Mouse (Mus musculus): ENCODE data around the gene Sh3gl2. TPM values are rescaled to one million over a fixed set of nuclear protein-coding genes. Genes with fewer than 3 reads are reported as not detected.

Gene Sh3gl2
- polyA plus RNA-seq, 2 experiments, result 0.10 TPM; not detected in 1

DNA sequence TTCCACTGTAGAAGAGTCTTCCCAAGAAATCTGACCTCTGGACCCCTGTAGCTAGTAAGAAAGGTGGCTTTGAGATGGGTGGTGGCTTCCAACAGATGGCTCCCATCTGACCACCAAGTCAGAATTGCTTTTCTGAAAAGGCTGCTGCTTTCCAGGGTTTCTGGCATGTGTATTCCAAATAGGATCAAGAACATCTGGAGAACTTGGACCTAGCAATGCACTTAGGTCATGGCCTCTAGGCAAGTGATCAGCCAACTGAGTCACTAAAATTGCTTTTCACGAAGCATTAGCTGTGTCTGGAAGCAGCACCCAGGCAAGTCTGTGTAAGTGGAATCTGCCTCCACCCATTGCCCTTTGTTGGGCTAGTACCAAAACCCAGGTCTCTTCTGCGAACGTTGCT is 414.3 kb downstream of the Sh3gl2 start:
- H3K4me1 ChIP-seq (replicated peaks; ENCODE audit: control insufficient read depth in 2 of 2, insufficient read depth in 2 of 2, low read length in 1 of 2), result no peaks in the 10 kb centered on the region
- TF ChIP-seq CTCF (IDR thresholded peaks at IDR 0.05; ENCODE audit: low read depth) (no peak), EP300 (IDR thresholded peaks at IDR 0.05; ENCODE audit: low read depth) (no peak)
- H3K4me3 ChIP-seq (ENCODE audit: insufficient read depth in 1 of 2, low read depth in 2 of 2, low read length in 2 of 2), result no peak overlapping the region
- H3K27me3 ChIP-seq (ENCODE audit: control insufficient read depth, insufficient read depth, low read length), result no peaks in the 10 kb centered on the region
- no peak overlapping the region for H3K9ac ChIP-seq (replicated peaks)
- ATAC-seq (ENCODE audit: insufficient read depth) (no peak), DNase-seq (ENCODE audit: low read depth in 3 of 3, low spot score in 3 of 3) (no peak)
- H3K9me3 ChIP-seq (ENCODE audit: control insufficient read depth, low read length), result no peaks in the 10 kb centered on the region
- H3K4me2 ChIP-seq (ENCODE audit: low read depth), result no peak overlapping the region
- H3K36me3 ChIP-seq (replicated peaks; ENCODE audit: control insufficient read depth, insufficient read depth, low read depth), result no peaks in the 10 kb centered on the region
- WGBS (ENCODE audit: insufficient replicate concordance), result 66% methylated on average over 3 of the region's 3 CpGs
- no peak overlapping the region for H3K27ac ChIP-seq

DNA sequence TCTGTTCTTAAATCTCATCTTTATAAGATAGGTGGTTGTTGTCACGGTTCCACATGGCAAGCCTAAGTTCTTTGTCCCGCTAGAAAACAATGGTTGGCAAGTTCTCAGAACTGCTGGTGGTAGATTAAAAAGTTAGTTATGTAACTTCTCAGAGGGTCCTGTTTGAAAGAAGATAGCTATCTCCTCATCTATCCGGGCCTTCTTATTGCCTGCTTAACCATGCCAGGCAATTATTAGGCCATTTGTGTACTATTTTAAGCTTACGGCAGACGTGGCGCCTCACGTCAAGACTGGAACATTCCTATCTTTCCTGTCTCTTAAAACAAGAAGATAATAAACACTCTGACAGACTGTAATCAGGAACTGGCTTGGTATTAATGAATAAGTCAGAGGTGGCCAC is 424.5 kb downstream of the Sh3gl2 start:
- Histone ChIP-seq H3K27me3 (ENCODE audit: control insufficient read depth, insufficient read depth, low read length) (no peaks in the 10 kb centered on the region), H3K36me3 (replicated peaks; ENCODE audit: control insufficient read depth, insufficient read depth, low read depth) (no peaks in the 10 kb centered on the region), H3K9ac (replicated peaks) (no peak overlapping the region), H3K9me3 (ENCODE audit: control insufficient read depth, low read length) (no peaks in the 10 kb centered on the region), H3K27ac (no peak overlapping the region), H3K4me2 (ENCODE audit: low read depth) (no peak overlapping the region), H3K4me3 (ENCODE audit: insufficient read depth in 1 of 2, low read depth in 2 of 2, low read length in 2 of 2) (no peak overlapping the region), H3K4me1 (replicated peaks; ENCODE audit: control insufficient read depth in 2 of 2, insufficient read depth in 2 of 2, low read length in 1 of 2) (no peaks in the 10 kb centered on the region)
- no peak for TF ChIP-seq CTCF (IDR thresholded peaks at IDR 0.05; ENCODE audit: low read depth)
- TF ChIP-seq EP300 (IDR thresholded peaks at IDR 0.05; ENCODE audit: low read depth), result no peak
- ATAC-seq (ENCODE audit: insufficient read depth) (no peak), DNase-seq (ENCODE audit: low read depth in 3 of 3, low spot score in 3 of 3) (no peak)
- 72% methylated on average over 7 of the region's 7 CpGs for WGBS (ENCODE audit: insufficient replicate concordance)

DNA sequence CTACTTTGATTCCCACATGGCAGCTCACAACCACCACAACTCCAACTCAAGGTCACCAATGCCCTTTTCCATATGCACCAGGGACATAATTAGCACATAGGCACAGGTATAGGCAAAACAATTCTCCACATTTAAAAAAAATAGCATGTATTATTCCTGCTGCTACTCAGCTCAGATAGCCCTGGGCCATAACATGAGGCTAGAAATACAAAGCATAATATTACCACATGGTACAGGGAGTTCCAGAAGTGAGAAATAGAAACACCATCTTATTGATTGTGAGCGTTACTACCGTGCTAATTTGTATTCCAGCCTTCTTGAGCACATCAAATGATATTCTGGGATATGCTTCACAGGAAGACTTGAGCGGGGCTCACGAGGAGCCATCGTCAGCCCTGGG is 464.3 kb downstream of the Sh3gl2 start:
- Histone ChIP-seq H3K27ac (no peak overlapping the region), H3K9me3 (ENCODE audit: control insufficient read depth, low read length) (no peaks in the 10 kb centered on the region), H3K36me3 (replicated peaks; ENCODE audit: control insufficient read depth, insufficient read depth, low read depth) (no peaks in the 10 kb centered on the region), H3K27me3 (ENCODE audit: control insufficient read depth, insufficient read depth, low read length) (no peaks in the 10 kb centered on the region), H3K4me2 (ENCODE audit: low read depth) (no peak overlapping the region), H3K4me1 (replicated peaks; ENCODE audit: control insufficient read depth in 2 of 2, insufficient read depth in 2 of 2, low read length in 1 of 2) (no peaks in the 10 kb centered on the region), H3K4me3 (ENCODE audit: insufficient read depth in 1 of 2, low read depth in 2 of 2, low read length in 2 of 2) (no peak overlapping the region), H3K9ac (replicated peaks) (no peak overlapping the region)
- 63% methylated on average over 5 of the region's 5 CpGs for WGBS (ENCODE audit: insufficient replicate concordance)
- TF ChIP-seq EP300 (IDR thresholded peaks at IDR 0.05; ENCODE audit: low read depth), result no peak
- TF ChIP-seq CTCF (IDR thresholded peaks at IDR 0.05; ENCODE audit: low read depth), result no peak
- DNase-seq (ENCODE audit: low read depth in 3 of 3, low spot score in 3 of 3) (no peak), ATAC-seq (ENCODE audit: insufficient read depth) (no peak)

GRCm38 (mm10) chr4:85669735-85670134 is 464.8 kb downstream of the Sh3gl2 start:
- H3K4me1 ChIP-seq (replicated peaks; ENCODE audit: control insufficient read depth in 2 of 2, insufficient read depth in 2 of 2, low read length in 1 of 2), result no peaks in the 10 kb centered on the region
- H3K27me3 ChIP-seq (ENCODE audit: control insufficient read depth, insufficient read depth, low read length), result no peaks in the 10 kb centered on the region
- no peak overlapping the region for H3K4me3 ChIP-seq (ENCODE audit: insufficient read depth in 1 of 2, low read depth in 2 of 2, low read length in 2 of 2)
- TF ChIP-seq CTCF (IDR thresholded peaks at IDR 0.05; ENCODE audit: low read depth) (no peak), EP300 (IDR thresholded peaks at IDR 0.05; ENCODE audit: low read depth) (no peak)
- no peaks in the 10 kb centered on the region for H3K9me3 ChIP-seq (ENCODE audit: control insufficient read depth, low read length)
- ATAC-seq (ENCODE audit: insufficient read depth) (no peak), DNase-seq (ENCODE audit: low read depth in 3 of 3, low spot score in 3 of 3) (no peak)
- 41% methylated on average over 1 of the region's 1 CpGs for WGBS (ENCODE audit: insufficient replicate concordance)
- H3K9ac ChIP-seq (replicated peaks), result no peak overlapping the region
- H3K36me3 ChIP-seq (replicated peaks; ENCODE audit: control insufficient read depth, insufficient read depth, low read depth), result no peaks in the 10 kb centered on the region
- H3K4me2 ChIP-seq (ENCODE audit: low read depth), result no peak overlapping the region
- no peak overlapping the region for H3K27ac ChIP-seq

GRCm38 (mm10) chr4:85672290-85672689 is 467.4 kb downstream of the Sh3gl2 start:
- no peak overlapping the region for H3K4me2 ChIP-seq (ENCODE audit: low read depth)
- no peak overlapping the region for H3K27ac ChIP-seq
- no peak overlapping the region for H3K9ac ChIP-seq (replicated peaks)
- no peak overlapping the region for H3K4me3 ChIP-seq (ENCODE audit: insufficient read depth in 1 of 2, low read depth in 2 of 2, low read length in 2 of 2)
- no peaks in the 10 kb centered on the region for H3K4me1 ChIP-seq (replicated peaks; ENCODE audit: control insufficient read depth in 2 of 2, insufficient read depth in 2 of 2, low read length in 1 of 2)
- no peaks in the 10 kb centered on the region for H3K36me3 ChIP-seq (replicated peaks; ENCODE audit: control insufficient read depth, insufficient read depth, low read depth)
- 44% methylated on average over 4 of the region's 4 CpGs for WGBS (ENCODE audit: insufficient replicate concordance)
- DNase-seq (ENCODE audit: low read depth in 3 of 3, low spot score in 3 of 3), result no peak
- H3K9me3 ChIP-seq (ENCODE audit: control insufficient read depth, low read length), result no peaks in the 10 kb centered on the region
- no peak for ATAC-seq (ENCODE audit: insufficient read depth)
- no peak for TF ChIP-seq EP300 (IDR thresholded peaks at IDR 0.05; ENCODE audit: low read depth)
- no peak for TF ChIP-seq CTCF (IDR thresholded peaks at IDR 0.05; ENCODE audit: low read depth)
- no peaks in the 10 kb centered on the region for H3K27me3 ChIP-seq (ENCODE audit: control insufficient read depth, insufficient read depth, low read length)

Data from liver, embryonic 14.5 days (tissue).